Mouse (Mus musculus): ENCODE measurements at regions not wholly inside any gene's neighbourhood (a gene's known extent, or its start where the extent isn't known, plus 50 kb on each side); places are given as distances from the start of the nearest gene placed in this dataset.

DNA sequence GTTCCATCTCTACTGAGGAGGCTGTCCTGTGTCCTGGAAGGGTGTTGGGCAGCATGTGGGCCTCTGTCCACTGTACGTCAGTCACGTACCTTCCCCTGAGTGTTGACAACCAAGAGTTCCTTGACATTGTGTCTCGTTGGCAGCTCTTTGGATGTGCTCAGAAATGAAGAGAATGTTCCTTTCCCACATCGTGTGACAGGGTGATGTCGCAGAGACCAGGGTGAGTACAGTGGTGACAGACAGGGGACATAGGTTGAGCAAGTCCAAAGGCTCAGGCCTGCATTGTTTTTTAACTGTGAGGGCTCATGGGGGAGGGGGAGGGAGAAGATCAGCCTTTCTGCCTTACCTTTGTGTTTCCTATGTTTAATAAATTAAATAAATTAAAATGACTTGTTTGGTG lies 54.0 kb upstream of the Sfmbt2 start:
- TF ChIP-seq MAX (IDR thresholded peaks at IDR 0.05; ENCODE audit: low read depth) (no peak), POLR2A (IDR thresholded peaks at IDR 0.05; ENCODE audit: insufficient read length, low read depth) (no peak), POLR2AphosphoS2 (IDR thresholded peaks at IDR 0.05; ENCODE audit: insufficient read length, low read depth) (no peak), E2F4 (IDR thresholded peaks at IDR 0.05; ENCODE audit: insufficient read depth) (no peak)

Data from myocyte (in vitro differentiated cells).